Mouse (Mus musculus): ENCODE data around the gene Cd2bp2. TPM values are rescaled to one million over a fixed set of nuclear protein-coding genes. Genes with fewer than 3 reads are reported as not detected.
A peak's percentile ranks its signal among the peaks of the same experiment; 100 is the strongest.

Cd2bp2 gene
- polyA plus RNA-seq, 1 experiment from 2014 or later: 29.2 TPM

GRCm38 (mm10) chr7:127214521-127214920, 18.7 kb upstream of the Cd2bp2 start:
- Histone ChIP-seq H3K27me3 (replicated peaks; ENCODE audit: control insufficient read depth, insufficient read depth, low read length) (no peaks in the 10 kb centered on the region), H3K9ac (ENCODE audit: low read depth, low read length) (peak overlapping the region; percentile 35; the same call in 1 of the 2 replicates), H3K4me1 (replicated peaks; ENCODE audit: control insufficient read depth, insufficient read depth, low read length) (0 out of 2 replicates have a peak, but pooled peaks cover 3% of the 10 kb centered on the region), H3K27ac (ENCODE audit: low read depth, low read length) (no peak overlapping the region), H3K36me3 (ENCODE audit: control insufficient read depth, insufficient read depth) (no peaks in the 10 kb centered on the region), H3K4me3 (ENCODE audit: low read depth, low read length) (peak overlapping the region; percentile 33), H3K4me2 (replicated peaks; ENCODE audit: low read depth) (peak overlapping the region; percentile 68), H3K9me3 (ENCODE audit: control insufficient read depth) (no peaks in the 10 kb centered on the region)
- TF ChIP-seq CTCF (IDR thresholded peaks at IDR 0.05; ENCODE audit: low read depth): no peak
- WGBS: 47% methylated on average over 21 of the region's 21 CpGs
- no peak for ATAC-seq

GRCm38 (mm10) chr7:127213930-127214329, 18.1 kb upstream of the Cd2bp2 start:
- Histone ChIP-seq H3K36me3 (ENCODE audit: control insufficient read depth, insufficient read depth) (no peaks in the 10 kb centered on the region), H3K4me2 (replicated peaks; ENCODE audit: low read depth) (no peak overlapping the region), H3K27me3 (replicated peaks; ENCODE audit: control insufficient read depth, insufficient read depth, low read length) (no peaks in the 10 kb centered on the region), H3K4me3 (ENCODE audit: low read depth, low read length) (no peak overlapping the region), H3K9me3 (ENCODE audit: control insufficient read depth) (no peaks in the 10 kb centered on the region), H3K27ac (ENCODE audit: low read depth, low read length) (no peak overlapping the region), H3K9ac (ENCODE audit: low read depth, low read length) (no peak overlapping the region), H3K4me1 (replicated peaks; ENCODE audit: control insufficient read depth, insufficient read depth, low read length) (0 out of 2 replicates have a peak, but pooled peaks cover 3% of the 10 kb centered on the region)
- 67% methylated on average over 12 of the region's 12 CpGs for WGBS
- no peak for ATAC-seq
- no peak for TF ChIP-seq CTCF (IDR thresholded peaks at IDR 0.05; ENCODE audit: low read depth)

GRCm38 (mm10) chr7:127213485-127213884, 17.6 kb upstream of the Cd2bp2 start:
- no peak for ATAC-seq
- 53% methylated on average over 7 of the region's 7 CpGs for WGBS
- no peak overlapping the region for H3K4me2 ChIP-seq (replicated peaks; ENCODE audit: low read depth)
- H3K4me1 ChIP-seq (replicated peaks; ENCODE audit: control insufficient read depth, insufficient read depth, low read length): 0 out of 2 replicates have a peak, but pooled peaks cover 3% of the 10 kb centered on the region
- H3K36me3 ChIP-seq (ENCODE audit: control insufficient read depth, insufficient read depth): no peaks in the 10 kb centered on the region
- no peaks in the 10 kb centered on the region for H3K27me3 ChIP-seq (replicated peaks; ENCODE audit: control insufficient read depth, insufficient read depth, low read length)
- TF ChIP-seq CTCF (IDR thresholded peaks at IDR 0.05; ENCODE audit: low read depth): peak; percentile 82
- no peak overlapping the region for H3K9ac ChIP-seq (ENCODE audit: low read depth, low read length)
- no peak overlapping the region for H3K4me3 ChIP-seq (ENCODE audit: low read depth, low read length)
- H3K27ac ChIP-seq (ENCODE audit: low read depth, low read length): no peak overlapping the region
- H3K9me3 ChIP-seq (ENCODE audit: control insufficient read depth): no peaks in the 10 kb centered on the region

- Histone ChIP-seq H3K9me3 (ENCODE audit: control insufficient read depth) (no peaks in the 10 kb centered on the region), H3K4me1 (replicated peaks; ENCODE audit: control insufficient read depth, insufficient read depth, low read length) (0 out of 2 replicates have a peak, but pooled peaks cover 3% of the 10 kb centered on the region), H3K36me3 (ENCODE audit: control insufficient read depth, insufficient read depth) (no peaks in the 10 kb centered on the region), H3K27ac (ENCODE audit: low read depth, low read length) (no peak overlapping the region), H3K27me3 (replicated peaks; ENCODE audit: control insufficient read depth, insufficient read depth, low read length) (no peaks in the 10 kb centered on the region), H3K4me2 (replicated peaks; ENCODE audit: low read depth) (no peak overlapping the region), H3K4me3 (ENCODE audit: low read depth, low read length) (no peak overlapping the region), H3K9ac (ENCODE audit: low read depth, low read length) (no peak overlapping the region)
- no peak for TF ChIP-seq CTCF (IDR thresholded peaks at IDR 0.05; ENCODE audit: low read depth)
- ATAC-seq: no peak
- WGBS: 92% methylated on average over 12 of the region's 12 CpGs
Measured at GRCm38 (mm10) chr7:127212432-127213250, 16.8 kb upstream of the Cd2bp2 start.

GRCm38 (mm10) chr7:127211014-127211745, 15.3 kb upstream of the Cd2bp2 start:
- Histone ChIP-seq H3K9ac (ENCODE audit: low read depth, low read length) (no peak overlapping the region), H3K4me2 (replicated peaks; ENCODE audit: low read depth) (no peak overlapping the region), H3K9me3 (ENCODE audit: control insufficient read depth) (no peaks in the 10 kb centered on the region), H3K4me1 (replicated peaks; ENCODE audit: control insufficient read depth, insufficient read depth, low read length) (0 out of 2 replicates have a peak, but pooled peaks cover 3% of the 10 kb centered on the region), H3K4me3 (ENCODE audit: low read depth, low read length) (no peak overlapping the region), H3K27me3 (replicated peaks; ENCODE audit: control insufficient read depth, insufficient read depth, low read length) (no peaks in the 10 kb centered on the region), H3K36me3 (ENCODE audit: control insufficient read depth, insufficient read depth) (no peaks in the 10 kb centered on the region), H3K27ac (ENCODE audit: low read depth, low read length) (no peak overlapping the region)
- WGBS: 63% methylated on average over 5 of the region's 5 CpGs
- ATAC-seq: no peak
- TF ChIP-seq CTCF (IDR thresholded peaks at IDR 0.05; ENCODE audit: low read depth): no peak

- no peaks in the 10 kb centered on the region for H3K36me3 ChIP-seq (ENCODE audit: control insufficient read depth, insufficient read depth)
- 0 out of 2 replicates have a peak, but pooled peaks cover 3% of the 10 kb centered on the region for H3K4me1 ChIP-seq (replicated peaks; ENCODE audit: control insufficient read depth, insufficient read depth, low read length)
- H3K9ac ChIP-seq (ENCODE audit: low read depth, low read length): no peak overlapping the region
- TF ChIP-seq CTCF (IDR thresholded peaks at IDR 0.05; ENCODE audit: low read depth): no peak
- ATAC-seq: no peak
- no peak overlapping the region for H3K4me2 ChIP-seq (replicated peaks; ENCODE audit: low read depth)
- H3K9me3 ChIP-seq (ENCODE audit: control insufficient read depth): no peaks in the 10 kb centered on the region
- H3K27me3 ChIP-seq (replicated peaks; ENCODE audit: control insufficient read depth, insufficient read depth, low read length): no peaks in the 10 kb centered on the region
- 89% methylated on average over 4 of the region's 4 CpGs for WGBS
- no peak overlapping the region for H3K27ac ChIP-seq (ENCODE audit: low read depth, low read length)
- no peak overlapping the region for H3K4me3 ChIP-seq (ENCODE audit: low read depth, low read length)
Measured at GRCm38 (mm10) chr7:127210266-127210665, 14.4 kb upstream of the Cd2bp2 start.
